Mouse (Mus musculus) CH12.LX (cell line): ENCODE measurements at regions not wholly inside any gene's neighbourhood (a gene's known extent, or its start where the extent isn't known, plus 50 kb on each side); places are given as distances from the start of the nearest gene placed in this dataset.

Experiments used
- CTCF ChIP-seq, 2 experiments: IDR thresholded peaks in 1 of 2; conservative IDR thresholded peaks in 1 of 2; 2 replicates each; pipeline ENCODE4 v1.5.1; 2011 to 2012; ENCODE audit warnings: low read depth in 2 of 2, low read length in 2 of 2, improper control_type of control experiment in 1 of 2, inconsistent platforms in 1 of 2, mild to moderate bottlenecking in 1 of 2, moderate library complexity in 1 of 2
- MXI1 ChIP-seq: IDR thresholded peaks from 2 replicates; pipeline ENCODE4 v1.6.1; 2011; ENCODE audit warnings: mild to moderate bottlenecking, low read depth, low read length, improper control_type of control experiment
- POLR2A ChIP-seq: IDR thresholded peaks from 2 replicates; pipeline ENCODE4 v1.6.1; 2011; ENCODE audit warnings: low read depth, mild to moderate bottlenecking, improper control_type of control experiment, low read length
- USF1 ChIP-seq: IDR thresholded peaks from 2 replicates; pipeline ENCODE4 v1.6.1; 2014; ENCODE audit warnings: low read depth, mild to moderate bottlenecking, inconsistent platforms, low read length, improper control_type of control experiment
- ZNF384 ChIP-seq: IDR thresholded peaks from 2 replicates; pipeline ENCODE4 v1.6.1; 2012; ENCODE audit warnings: low read depth, low read length, improper control_type of control experiment, inconsistent platforms

DNA sequence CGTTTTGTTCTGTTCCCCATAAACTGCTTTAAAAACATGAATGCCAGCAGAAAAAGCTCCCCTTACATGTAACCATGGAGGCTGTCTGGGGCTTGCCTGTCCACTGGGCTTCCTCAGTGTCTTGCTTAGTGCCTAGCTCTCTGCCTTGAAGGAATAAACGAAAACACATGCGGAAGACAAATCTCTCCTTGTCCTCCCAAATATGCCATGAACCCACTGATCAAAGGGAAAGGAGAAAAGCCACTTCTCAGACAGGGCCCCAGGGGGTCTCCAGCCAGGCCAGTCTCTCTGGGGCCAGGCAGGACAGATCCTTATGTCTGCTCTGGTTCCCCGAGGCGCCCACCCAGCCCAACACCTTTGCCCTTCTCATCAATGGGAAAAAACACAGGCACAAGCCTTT is 518.6 kb upstream of the 3110018I06Rik start:
- TF ChIP-seq USF1 (no peak), CTCF (conservative IDR thresholded peaks at IDR 0.05 in 1 of 2, IDR thresholded peaks at IDR 0.05 in 1 of 2; ENCODE audit: low read depth in 2 of 2, low read length in 2 of 2) (no peak), MXI1 (no peak), POLR2A (no peak), ZNF384 (no peak)
